ENCODE assay signal across 11 mouse cellular contexts in genomic region chr2:80268053-80268452, GRCm38 (mm10). TPM values are rescaled to one million over a fixed set of nuclear protein-coding genes. Genes with fewer than 3 reads are reported as not detected.
DNase-seq lines count a peak whose midpoint lies in the region; ATAC-seq and TF ChIP-seq lines count a peak whose summit lies in the region.
"Had no signal": no experiment of that assay in that cellular context is flagged by ENCODE, and none has a peak within 500 bp of the region (broad histone marks: within the 10 kb centered on the region; RNA-seq: fewer than 3 reads in every experiment).

No protein-coding gene starts in this region.

- peak; percentile 31; the same call in 1 of the 2 replicates for TF ChIP-seq CTCF in cerebellum, adult 2 months (IDR thresholded peaks at IDR 0.05; ENCODE audit: borderline replicate concordance, insufficient read depth, low read depth, low read length)
- TF ChIP-seq CTCF in layer of hippocampus, adult 2 months (conservative IDR thresholded peaks at IDR 0.05) = peak; percentile 90

- peak in 1 of 2 experiments; percentile 3 for DNase-seq in cerebellum, adult 2 months
- no peak for DNase-seq in cerebellum, adult 9-11 months
- peak; percentile 22 to 32 for DNase-seq in layer of hippocampus, adult 2 months (ENCODE audit: low spot score in 2 of 2)
- DNase-seq in layer of hippocampus, postnatal 25 days (ENCODE audit: extremely low spot score in 1 of 2, low spot score in 1 of 2) = no peak
- peak; percentile 39 for DNase-seq in MN1 (ENCODE audit: low spot score)
- no peak for DNase-seq in adrenal gland, postnatal 10 days
- DNase-seq in adrenal gland, adult 2 months = no peak

- no peak overlapping the region for H3K4me3 ChIP-seq in cerebellum, adult 2 months (replicated peaks; ENCODE audit: insufficient read depth, low read depth, low read length)
- no peak overlapping the region for H3K4me3 ChIP-seq in layer of hippocampus, adult 2 months
- H3K4me3 ChIP-seq: neural tube, embryonic 13.5 days had no signal

- H3K4me1 ChIP-seq in cerebellum, adult 2 months (ENCODE audit: control insufficient read depth, insufficient read depth, low read length) = no peaks in the 10 kb centered on the region
- H3K4me1 ChIP-seq: neural tube, embryonic 13.5 days had no signal

- ATAC-seq in granulocyte monocyte progenitor cell, adult 5-6 weeks (replicated peaks; ENCODE audit: poor library complexity, severe bottlenecking) = peak; percentile 34; the same call in 1 of the 2 replicates

- WGBS in cerebellum, adult 2 months = 57% methylated on average over 4 of the region's 4 CpGs

- TF ChIP-seq POLR2A in cerebellum, adult 2 months (IDR thresholded peaks at IDR 0.05; ENCODE audit: borderline replicate concordance, insufficient read depth, low read length) = no peak

- H3K27ac ChIP-seq in cerebellum, adult 2 months (ENCODE audit: insufficient read depth, low read length) = no peak overlapping the region
- no peak overlapping the region for H3K27ac ChIP-seq in layer of hippocampus, adult 2 months
- H3K27ac ChIP-seq: neural tube, embryonic 13.5 days had no signal

- no peaks in the 10 kb centered on the region for H3K27me3 ChIP-seq in cerebellum, adult 2 months (ENCODE audit: control insufficient read depth, insufficient read depth, low read length)
- H3K27me3 ChIP-seq: neural tube, embryonic 13.5 days had no signal

RNA-seq across cellular contexts. Expression of gene Prdx6b, which starts 24.2 kb away (rescaled TPM):
- not detected in 2 replicates for polyA plus RNA-seq in cerebellum, adult 2 months (2012; rRNA removed)
- not detected for total RNA-seq in layer of hippocampus, adult 2 months (2021)
- not detected for total RNA-seq in layer of hippocampus, postnatal 25 days (2021)
- not detected in 2 replicates for total RNA-seq in granulocyte monocyte progenitor cell, adult 5-6 weeks (2014; fragmentation: Nextera tagmentation)
- not detected in 2 replicates for total RNA-seq in granulocyte monocyte progenitor cell, adult 5-6 weeks (2017)
- not detected for total RNA-seq in adrenal gland, postnatal 10 days (2021)
- not detected for total RNA-seq in adrenal gland, adult 2 months (2021)
- not detected in 2 replicates for polyA plus RNA-seq in adrenal gland, adult 2 months (2012; rRNA removed)
- total RNA-seq: left cerebral cortex, adult 18-20 months had no signal
- polyA plus RNA-seq: heart, embryonic 11.5 days; neural tube, embryonic 13.5 days had no signal

RNA-seq across cellular contexts. Expression of gene Dnajc10, which starts 47.2 kb away (rescaled TPM):
- 40.2 and 43.3 TPM in 2 replicates for polyA plus RNA-seq in cerebellum, adult 2 months (2012; rRNA removed)
- total RNA-seq in layer of hippocampus, adult 2 months (2021) = 10 to 100 TPM; 61.4 to 62.7 TPM
- 10 to 100 TPM; 55.6 to 59.3 TPM for total RNA-seq in layer of hippocampus, postnatal 25 days (2021)
- total RNA-seq in granulocyte monocyte progenitor cell, adult 5-6 weeks (2014; fragmentation: Nextera tagmentation) = 74.0 and 80.3 TPM in 2 replicates
- 129 and 136 TPM in 2 replicates for total RNA-seq in granulocyte monocyte progenitor cell, adult 5-6 weeks (2017)
- 10 to 100 TPM; 46.3 to 51.6 TPM for total RNA-seq in adrenal gland, postnatal 10 days (2021)
- 10 to 100 TPM; 40.0 to 57.3 TPM for total RNA-seq in adrenal gland, adult 2 months (2021)
- polyA plus RNA-seq in adrenal gland, adult 2 months (2012; rRNA removed) = 34.4 and 40.2 TPM in 2 replicates

Comparison
In these comparisons a context has a peak if more than half of its experiments do, and no peak if none do; other contexts are left out.
1. DNase-seq: peak in layer of hippocampus, adult 2 months (2 of 2) and MN1 (single experiment); none in cerebellum, adult 9-11 months (single experiment), layer of hippocampus, postnatal 25 days (0 of 2), adrenal gland, postnatal 10 days (single experiment) and adrenal gland, adult 2 months (single experiment).